Mouse (Mus musculus): ENCODE measurements around the gene Pheta2. TPM values are rescaled to one million over a fixed set of nuclear protein-coding genes. Genes with fewer than 3 reads are reported as not detected.
"Not testable (repeated sequence)": the region's sequence is repeated elsewhere in the genome, so short reads cannot be mapped to it uniquely, and the experiment has no call there.

Gene Pheta2
- polyA plus RNA-seq, 1 experiment from 2014 or later = 8.4 TPM

GRCm38 (mm10) chr15:82361459-82362018, 22.8 kb downstream of the Pheta2 start:
- Histone ChIP-seq H3K27ac (ENCODE audit: low read length) (peak overlapping the region; percentile 66), H3K36me3 (ENCODE audit: insufficient read depth, low read length) (no peaks in the 10 kb centered on the region), H3K9me3 (ENCODE audit: low read length) (no peaks in the 10 kb centered on the region), H3K4me1 (ENCODE audit: insufficient read depth, low read depth, low read length) (no peaks in the 10 kb centered on the region), H3K4me3 (ENCODE audit: low read depth, low read length) (no peak overlapping the region), H3K9ac (replicated peaks; ENCODE audit: low read depth) (no peak overlapping the region; the same call in 1 of the 2 replicates), H3K4me2 (replicated peaks; ENCODE audit: low read depth, low read length) (no peak overlapping the region), H3K27me3 (replicated peaks; ENCODE audit: insufficient read depth, low read length) (no peaks in the 10 kb centered on the region)
- 56% methylated on average over 11 of the region's 11 CpGs for WGBS
- ATAC-seq (peak; percentile 89), DNase-seq (ENCODE audit: low spot score) (peak; percentile 87)
- peak; percentile 69 for TF ChIP-seq CTCF (IDR thresholded peaks at IDR 0.05)
- no peak for TF ChIP-seq EP300 (IDR thresholded peaks at IDR 0.05)

GRCm38 (mm10) chr15:82362234-82362633, 23.5 kb downstream of the Pheta2 start:
- Histone ChIP-seq H3K9me3 (ENCODE audit: low read length) (no peaks in the 10 kb centered on the region), H3K4me2 (replicated peaks; ENCODE audit: low read depth, low read length) (no peak overlapping the region), H3K4me3 (ENCODE audit: low read depth, low read length) (no peak overlapping the region), H3K36me3 (ENCODE audit: insufficient read depth, low read length) (no peaks in the 10 kb centered on the region), H3K9ac (replicated peaks; ENCODE audit: low read depth) (no peak overlapping the region), H3K27ac (ENCODE audit: low read length) (no peak overlapping the region), H3K4me1 (ENCODE audit: insufficient read depth, low read depth, low read length) (no peaks in the 10 kb centered on the region), H3K27me3 (replicated peaks; ENCODE audit: insufficient read depth, low read length) (no peaks in the 10 kb centered on the region)
- peak; percentile 48 for DNase-seq (ENCODE audit: low spot score)
- TF ChIP-seq EP300 (IDR thresholded peaks at IDR 0.05) (no peak), CTCF (IDR thresholded peaks at IDR 0.05) (no peak)
- WGBS = 65% methylated on average over 3 of the region's 4 CpGs
- peak; percentile 61 for ATAC-seq

- H3K36me3 ChIP-seq (ENCODE audit: insufficient read depth, low read length); ATAC-seq; DNase-seq (ENCODE audit: low spot score); H3K9ac ChIP-seq (replicated peaks; ENCODE audit: low read depth); H3K4me3 ChIP-seq (ENCODE audit: low read depth, low read length); H3K4me2 ChIP-seq (replicated peaks; ENCODE audit: low read depth, low read length); H3K27me3 ChIP-seq (replicated peaks; ENCODE audit: insufficient read depth, low read length); H3K27ac ChIP-seq (ENCODE audit: low read length); H3K9me3 ChIP-seq (ENCODE audit: low read length); H3K4me1 ChIP-seq (ENCODE audit: insufficient read depth, low read depth, low read length): not testable (repeated sequence)
- WGBS = 67% methylated on average over 6 of the region's 12 CpGs
Observed at GRCm38 (mm10) chr15:82363801-82364200, 25.1 kb downstream of the Pheta2 start.

- H3K36me3 ChIP-seq (ENCODE audit: insufficient read depth, low read length); H3K9me3 ChIP-seq (ENCODE audit: low read length); H3K4me2 ChIP-seq (replicated peaks; ENCODE audit: low read depth, low read length); ATAC-seq; DNase-seq (ENCODE audit: low spot score); H3K4me1 ChIP-seq (ENCODE audit: insufficient read depth, low read depth, low read length); H3K4me3 ChIP-seq (ENCODE audit: low read depth, low read length); H3K9ac ChIP-seq (replicated peaks; ENCODE audit: low read depth); H3K27me3 ChIP-seq (replicated peaks; ENCODE audit: insufficient read depth, low read length); H3K27ac ChIP-seq (ENCODE audit: low read length): not testable (repeated sequence)
- 18% methylated on average over 5 of the region's 9 CpGs for WGBS
Observed at GRCm38 (mm10) chr15:82364561-82364960, 25.8 kb downstream of the Pheta2 start.

GRCm38 (mm10) chr15:82368146-82368545, 29.4 kb downstream of the Pheta2 start:
- no peak for TF ChIP-seq EP300 (IDR thresholded peaks at IDR 0.05)
- TF ChIP-seq CTCF (IDR thresholded peaks at IDR 0.05) = no peak
- no peak overlapping the region for H3K27ac ChIP-seq (ENCODE audit: low read length)
- WGBS = 82% methylated on average over 4 of the region's 4 CpGs

GRCm38 (mm10) chr15:82368851-82369250, 30.1 kb downstream of the Pheta2 start:
- 87% methylated on average over 1 of the region's 1 CpGs for WGBS
- ATAC-seq = no peak; the same call in 1 of the 2 replicates
- DNase-seq (ENCODE audit: low spot score) = no peak

More at GRCm38 (mm10) chr15:82368146-82368545, 29.4 kb downstream of the Pheta2 start:
- Histone ChIP-seq H3K4me1 (ENCODE audit: insufficient read depth, low read depth, low read length) (no peaks in the 10 kb centered on the region), H3K9ac (replicated peaks; ENCODE audit: low read depth) (no peak overlapping the region), H3K27me3 (replicated peaks; ENCODE audit: insufficient read depth, low read length) (no peaks in the 10 kb centered on the region), H3K9me3 (ENCODE audit: low read length) (no peaks in the 10 kb centered on the region), H3K36me3 (ENCODE audit: insufficient read depth, low read length) (no peaks in the 10 kb centered on the region), H3K4me2 (replicated peaks; ENCODE audit: low read depth, low read length) (no peak overlapping the region), H3K4me3 (ENCODE audit: low read depth, low read length) (no peak overlapping the region)
- DNase-seq (ENCODE audit: low spot score) (no peak), ATAC-seq (no peak)

GRCm38 (mm10) chr15:82372446-82372845, 33.7 kb downstream of the Pheta2 start:
- H3K27ac ChIP-seq (ENCODE audit: low read length) = no peak overlapping the region
- TF ChIP-seq CTCF (IDR thresholded peaks at IDR 0.05) = no peak
- no peak for TF ChIP-seq EP300 (IDR thresholded peaks at IDR 0.05)
- no peak overlapping the region for H3K4me3 ChIP-seq (ENCODE audit: low read depth, low read length)
- no peaks in the 10 kb centered on the region for H3K9me3 ChIP-seq (ENCODE audit: low read length)
- 87% methylated on average over 6 of the region's 6 CpGs for WGBS
- no peak for ATAC-seq
- no peak for DNase-seq (ENCODE audit: low spot score)
- no peak overlapping the region for H3K4me2 ChIP-seq (replicated peaks; ENCODE audit: low read depth, low read length)
- H3K36me3 ChIP-seq (ENCODE audit: insufficient read depth, low read length) = no peaks in the 10 kb centered on the region
- no peaks in the 10 kb centered on the region for H3K27me3 ChIP-seq (replicated peaks; ENCODE audit: insufficient read depth, low read length)
- no peaks in the 10 kb centered on the region for H3K4me1 ChIP-seq (ENCODE audit: insufficient read depth, low read depth, low read length)
- no peak overlapping the region for H3K9ac ChIP-seq (replicated peaks; ENCODE audit: low read depth)

More at GRCm38 (mm10) chr15:82368851-82369250, 30.1 kb downstream of the Pheta2 start:
- Histone ChIP-seq H3K4me1 (ENCODE audit: insufficient read depth, low read depth, low read length) (no peaks in the 10 kb centered on the region), H3K9ac (replicated peaks; ENCODE audit: low read depth) (no peak overlapping the region), H3K36me3 (ENCODE audit: insufficient read depth, low read length) (no peaks in the 10 kb centered on the region), H3K9me3 (ENCODE audit: low read length) (no peaks in the 10 kb centered on the region), H3K4me2 (replicated peaks; ENCODE audit: low read depth, low read length) (no peak overlapping the region), H3K27me3 (replicated peaks; ENCODE audit: insufficient read depth, low read length) (no peaks in the 10 kb centered on the region), H3K27ac (ENCODE audit: low read length) (no peak overlapping the region), H3K4me3 (ENCODE audit: low read depth, low read length) (no peak overlapping the region)
- no peak for TF ChIP-seq EP300 (IDR thresholded peaks at IDR 0.05)
- TF ChIP-seq CTCF (IDR thresholded peaks at IDR 0.05) = no peak
